Mouse (Mus musculus) kidney, embryonic 15.5 days (tissue): ENCODE measurements around the gene Plekha7. TPM values are rescaled to one million over a fixed set of nuclear protein-coding genes. Genes with fewer than 3 reads are reported as not detected.

Experiments used
- ATAC-seq: fragments of 200-750 bp; cut with Nextera tagmentation; replicated peaks from 2 replicates; pipeline ENCODE4 v1.8.0; 2017; ENCODE audit warnings: moderate TSS enrichment; ENCODE audit not compliant: low FRiP score
- H3K27ac ChIP-seq: fragments of 300-500 bp; sonication (generic); 2 replicates; pipeline ENCODE4 v1.5.1; 2015; ENCODE audit warnings: mild to moderate bottlenecking, inconsistent platforms
- H3K27me3 ChIP-seq: fragments of 300-500 bp; sonication (generic); 2 replicates; pipeline ENCODE4 v1.6.1; 2015; ENCODE audit warnings: inconsistent platforms
- H3K36me3 ChIP-seq: fragments of 300-500 bp; sonication (generic); 2 replicates; pipeline ENCODE4 v1.6.1; 2015; ENCODE audit warnings: inconsistent platforms
- H3K4me1 ChIP-seq: fragments of 300-500 bp; sonication (generic); 2 replicates; pipeline ENCODE4 v1.6.1; 2015; ENCODE audit warnings: inconsistent platforms
- H3K4me2 ChIP-seq: fragments of 300-500 bp; sonication (generic); 2 replicates; pipeline ENCODE4 v1.6.1; 2015; ENCODE audit warnings: moderate library complexity, mild to moderate bottlenecking, inconsistent platforms
- H3K4me3 ChIP-seq: fragments of 300-500 bp; sonication (generic); replicated peaks from 2 replicates; pipeline ENCODE4 v1.5.1; 2015; ENCODE audit warnings: mild to moderate bottlenecking, inconsistent platforms
- H3K9ac ChIP-seq: fragments of 300-500 bp; sonication (generic); 2 replicates; pipeline ENCODE4 v1.6.1; 2015; ENCODE audit warnings: mild to moderate bottlenecking, inconsistent platforms
- H3K9me3 ChIP-seq: fragments of 300-500 bp; sonication (generic); replicated peaks from 2 replicates; pipeline ENCODE4 v1.6.1; 2016; ENCODE audit warnings: inconsistent platforms
- WGBS: fragments of 180-500 bp; shearing (Covaris S2); methylation state at CpG from one replicate; pipeline ENCODE4 v1.1.7; 2015; ENCODE audit warnings: mixed read lengths; 5-methylcytosine and 5-hydroxymethylcytosine counted together
- polyA plus RNA-seq: library from polyadenylated mRNA; unstranded; fragments of >200 nt; fragmentation: Nextera tagmentation; extraction: Ambion mirVana; gene quantifications from 2 replicates; pipeline ENCODE4 v1.2.1, GENCODE M21; 2015

The Plekha7 gene
- polyA plus RNA-seq, 1 experiment from 2014 or later = 14.1 TPM

- no peak for ATAC-seq
- Histone ChIP-seq H3K4me2 (0 out of 2 replicates have a peak overlapping the region, but pooled peaks have one; percentile 30), H3K4me3 (no peak overlapping the region), H3K9me3 (no peaks in the 10 kb centered on the region), H3K9ac (no peak overlapping the region), H3K4me1 (peaks cover 30% of the 10 kb centered on the region), H3K27ac (no peak overlapping the region), H3K36me3 (no peaks in the 10 kb centered on the region), H3K27me3 (no peaks in the 10 kb centered on the region; the same call in 1 of the 2 replicates)
- WGBS = 37% methylated on average over 15 of the region's 15 CpGs
Observed at GRCm38 (mm10) chr7:116245815-116246695, 62.1 kb downstream of the Plekha7 start.

GRCm38 (mm10) chr7:116244302-116245165 lies 63.6 kb downstream of the Plekha7 start:
- no peak overlapping the region for H3K9ac ChIP-seq
- H3K27me3 ChIP-seq = no peaks in the 10 kb centered on the region; the same call in 1 of the 2 replicates
- H3K4me3 ChIP-seq = no peak overlapping the region
- H3K27ac ChIP-seq = no peak overlapping the region
- H3K9me3 ChIP-seq = no peaks in the 10 kb centered on the region
- ATAC-seq = no peak
- peaks cover 34% of the 10 kb centered on the region for H3K4me1 ChIP-seq
- no peaks in the 10 kb centered on the region for H3K36me3 ChIP-seq
- 39% methylated on average over 7 of the region's 7 CpGs for WGBS
- H3K4me2 ChIP-seq = no peak overlapping the region

GRCm38 (mm10) chr7:116242810-116243209 lies 65.4 kb downstream of the Plekha7 start:
- no peak for ATAC-seq

GRCm38 (mm10) chr7:116241601-116242000 lies 66.6 kb downstream of the Plekha7 start:
- Histone ChIP-seq H3K9me3 (no peaks in the 10 kb centered on the region), H3K9ac (no peak overlapping the region), H3K27me3 (peaks cover 24% of the 10 kb centered on the region), H3K36me3 (no peaks in the 10 kb centered on the region), H3K4me3 (no peak overlapping the region), H3K27ac (peak overlapping the region; percentile 3; the same call in 1 of the 2 replicates), H3K4me2 (no peak overlapping the region), H3K4me1 (peaks cover 42% of the 10 kb centered on the region)
- WGBS = 19% methylated on average over 7 of the region's 7 CpGs
- no peak for ATAC-seq

More at GRCm38 (mm10) chr7:116242810-116243209, 65.4 kb downstream of the Plekha7 start:
- 81% methylated on average over 3 of the region's 3 CpGs for WGBS
- Histone ChIP-seq H3K27me3 (peaks cover 12% of the 10 kb centered on the region), H3K4me2 (no peak overlapping the region), H3K36me3 (no peaks in the 10 kb centered on the region), H3K9me3 (no peaks in the 10 kb centered on the region), H3K4me3 (no peak overlapping the region), H3K27ac (no peak overlapping the region), H3K9ac (no peak overlapping the region), H3K4me1 (peaks cover 37% of the 10 kb centered on the region)

- no peaks in the 10 kb centered on the region for H3K9me3 ChIP-seq
- peaks cover 30% of the 10 kb centered on the region for H3K27me3 ChIP-seq
- H3K4me3 ChIP-seq = no peak overlapping the region
- H3K9ac ChIP-seq = no peak overlapping the region
- no peak for ATAC-seq
- 60% methylated on average over 12 of the region's 12 CpGs for WGBS
- no peak overlapping the region for H3K4me2 ChIP-seq
- H3K27ac ChIP-seq = no peak overlapping the region
- H3K4me1 ChIP-seq = peaks cover 43% of the 10 kb centered on the region
- no peaks in the 10 kb centered on the region for H3K36me3 ChIP-seq
Observed at GRCm38 (mm10) chr7:116240791-116241474, 67.2 kb downstream of the Plekha7 start.

- Histone ChIP-seq H3K4me2 (no peak overlapping the region), H3K36me3 (no peaks in the 10 kb centered on the region), H3K27me3 (peaks cover 36% of the 10 kb centered on the region), H3K27ac (no peak overlapping the region), H3K4me1 (peaks cover 46% of the 10 kb centered on the region), H3K4me3 (no peak overlapping the region), H3K9me3 (no peaks in the 10 kb centered on the region), H3K9ac (no peak overlapping the region)
- no peak for ATAC-seq
- WGBS = 80% methylated on average over 4 of the region's 4 CpGs
Observed at GRCm38 (mm10) chr7:116240353-116240752, 67.8 kb downstream of the Plekha7 start.

GRCm38 (mm10) chr7:116238320-116238719 lies 69.9 kb downstream of the Plekha7 start:
- 92% methylated on average over 4 of the region's 4 CpGs for WGBS

GRCm38 (mm10) chr7:116237157-116237981 lies 70.8 kb downstream of the Plekha7 start:
- H3K9me3 ChIP-seq = no peaks in the 10 kb centered on the region
- H3K27me3 ChIP-seq = peaks cover 37% of the 10 kb centered on the region
- peaks cover 51% of the 10 kb centered on the region for H3K4me1 ChIP-seq
- H3K36me3 ChIP-seq = no peaks in the 10 kb centered on the region
- ATAC-seq = peak; percentile 76
- H3K4me3 ChIP-seq = peak overlapping the region; percentile 48
- peak overlapping the region; percentile 16 for H3K9ac ChIP-seq
- under 1% methylated on average over 69 of the region's 69 CpGs for WGBS
- peak overlapping the region; percentile 90 for H3K4me2 ChIP-seq
- H3K27ac ChIP-seq = peak overlapping the region; percentile 25; the same call in 1 of the 2 replicates

More at GRCm38 (mm10) chr7:116238320-116238719, 69.9 kb downstream of the Plekha7 start:
- Histone ChIP-seq H3K9ac (no peak overlapping the region), H3K27ac (no peak overlapping the region), H3K27me3 (peaks cover 37% of the 10 kb centered on the region), H3K9me3 (no peaks in the 10 kb centered on the region), H3K4me3 (no peak overlapping the region), H3K4me2 (no peak overlapping the region), H3K36me3 (no peaks in the 10 kb centered on the region), H3K4me1 (peaks cover 51% of the 10 kb centered on the region)
- ATAC-seq = no peak

GRCm38 (mm10) chr7:116236608-116237007 lies 71.6 kb downstream of the Plekha7 start:
- Histone ChIP-seq H3K4me2 (peak overlapping the region; percentile 90), H3K27ac (no peak overlapping the region; the same call in 1 of the 2 replicates), H3K4me3 (peak overlapping the region; percentile 48), H3K4me1 (peaks cover 45% of the 10 kb centered on the region), H3K36me3 (no peaks in the 10 kb centered on the region), H3K27me3 (peaks cover 37% of the 10 kb centered on the region), H3K9ac (no peak overlapping the region), H3K9me3 (no peaks in the 10 kb centered on the region)
- 44% methylated on average over 8 of the region's 8 CpGs for WGBS
- ATAC-seq = no peak

- Histone ChIP-seq H3K4me3 (no peak overlapping the region), H3K4me1 (peaks cover 36% of the 10 kb centered on the region), H3K9ac (no peak overlapping the region), H3K36me3 (no peaks in the 10 kb centered on the region), H3K27me3 (peaks cover 37% of the 10 kb centered on the region), H3K27ac (no peak overlapping the region), H3K9me3 (no peaks in the 10 kb centered on the region), H3K4me2 (no peak overlapping the region)
- ATAC-seq = no peak
- WGBS = 61% methylated on average over 7 of the region's 7 CpGs
Observed at GRCm38 (mm10) chr7:116234287-116234806, 73.8 kb downstream of the Plekha7 start.
